ENCODE assay signal across 17 mouse cellular contexts in genomic region chr2:154243356-154244036, GRCm38 (mm10). TPM values are rescaled to one million over a fixed set of nuclear protein-coding genes. Genes with fewer than 3 reads are reported as not detected.
DNase-seq lines count a peak whose midpoint lies in the region; ATAC-seq and TF ChIP-seq lines count a peak whose summit lies in the region.
"Had no signal": no experiment of that assay in that cellular context is flagged by ENCODE, and none has a peak within 500 bp of the region (broad histone marks: within the 10 kb centered on the region; RNA-seq: fewer than 3 reads in every experiment).

No protein-coding gene starts in this region.

- no peaks in the 10 kb centered on the region for H3K27me3 ChIP-seq in hindbrain, postnatal 0 days (ENCODE audit: insufficient read depth, low read length)
- no peaks in the 10 kb centered on the region for H3K27me3 ChIP-seq in hindbrain, embryonic 14.5 days (ENCODE audit: control insufficient read depth, insufficient read depth, low read length)
- H3K27me3 ChIP-seq: lung, embryonic 15.5 days had no signal

- DNase-seq in hindbrain, postnatal 0 days (ENCODE audit: low spot score) = peak; percentile 17
- no peak for DNase-seq in hindbrain, embryonic 14.5 days (ENCODE audit: low spot score)
- peak; percentile 9 for DNase-seq in layer of hippocampus, adult 9-10 months (ENCODE audit: low spot score)
- peak; percentile 69 to 89 for DNase-seq in left cerebral cortex, postnatal 25 days (ENCODE audit: low spot score in 2 of 2)
- DNase-seq in telencephalon, adult 2 months (ENCODE audit: low read depth, low spot score) = peak; percentile 75
- DNase-seq in kidney, adult 18-20 months = no peak
- DNase-seq in gastrocnemius, postnatal 4 days (ENCODE audit: low spot score in 2 of 2) = no peak
- no peak for DNase-seq in natural killer cell, adult 2 months (ENCODE audit: low spot score in 2 of 2)
- DNase-seq: cerebellum, adult 8-10 months; thymus, postnatal 25 days had no signal

- H3K27ac ChIP-seq in hindbrain, postnatal 0 days = no peak overlapping the region
- no peak overlapping the region for H3K27ac ChIP-seq in hindbrain, embryonic 14.5 days
- H3K27ac ChIP-seq: forebrain, embryonic 10.5 days; kidney, postnatal 0 days; lung, embryonic 15.5 days had no signal

- no peak overlapping the region for H3K4me3 ChIP-seq in hindbrain, postnatal 0 days (ENCODE audit: low read length)
- H3K4me3 ChIP-seq in hindbrain, embryonic 14.5 days (replicated peaks; ENCODE audit: low read length) = no peak overlapping the region
- H3K4me3 ChIP-seq: forebrain, embryonic 10.5 days; lung, embryonic 15.5 days had no signal

- no peak overlapping the region for H3K9ac ChIP-seq in hindbrain, postnatal 0 days (replicated peaks; ENCODE audit: low read length)
- no peak overlapping the region for H3K9ac ChIP-seq in hindbrain, embryonic 14.5 days
- H3K9ac ChIP-seq: lung, embryonic 15.5 days had no signal

- no peak for TF ChIP-seq CTCF in hindbrain, postnatal 0 days (IDR thresholded peaks at IDR 0.05; ENCODE audit: low read depth)

- intact Hi-C loops in left cerebral cortex, postnatal 25 days (cut with DNase I) = no loop called here

- 79% methylated on average over 10 of the region's 10 CpGs for WGBS in hindbrain, postnatal 0 days
- WGBS in hindbrain, embryonic 14.5 days = 91% methylated on average over 10 of the region's 10 CpGs

- no peaks in the 10 kb centered on the region for H3K4me1 ChIP-seq in hindbrain, postnatal 0 days (ENCODE audit: insufficient read depth, low read length)
- H3K4me1 ChIP-seq in hindbrain, embryonic 14.5 days (replicated peaks; ENCODE audit: control insufficient read depth, insufficient read depth, low read length) = no peaks in the 10 kb centered on the region
- H3K4me1 ChIP-seq: forebrain, embryonic 10.5 days; lung, embryonic 15.5 days had no signal

- no peaks in the 10 kb centered on the region for H3K36me3 ChIP-seq in hindbrain, postnatal 0 days (ENCODE audit: insufficient read depth, low read length)
- no peaks in the 10 kb centered on the region for H3K36me3 ChIP-seq in hindbrain, embryonic 14.5 days (replicated peaks; ENCODE audit: control insufficient read depth, insufficient read depth)
- H3K36me3 ChIP-seq: forebrain, embryonic 10.5 days; lung, embryonic 15.5 days had no signal

- H3K4me2 ChIP-seq in hindbrain, postnatal 0 days (ENCODE audit: low read depth, low read length) = no peak overlapping the region
- H3K4me2 ChIP-seq in hindbrain, embryonic 14.5 days (replicated peaks) = no peak overlapping the region
- H3K4me2 ChIP-seq: lung, embryonic 15.5 days had no signal

- ATAC-seq in hindbrain, postnatal 0 days = no peak
- no peak for ATAC-seq in hindbrain, embryonic 14.5 days (ENCODE audit: low FRiP score)

- H3K9me3 ChIP-seq in hindbrain, postnatal 0 days (ENCODE audit: low read length) = no peaks in the 10 kb centered on the region
- H3K9me3 ChIP-seq in hindbrain, embryonic 14.5 days (ENCODE audit: control insufficient read depth, low read length) = no peaks in the 10 kb centered on the region
- H3K9me3 ChIP-seq: forebrain, embryonic 10.5 days; lung, embryonic 15.5 days had no signal

RNA-seq across cellular contexts. Expression of gene Bpifb9a, which starts 14.2 kb away (rescaled TPM):
- not detected in 2 replicates for total RNA-seq in hindbrain, postnatal 0 days (2014; rRNA removed)
- 0.44 TPM in 1 of 2 replicates, not detected in the other for polyA plus RNA-seq in hindbrain, postnatal 0 days (2015; fragmentation: Nextera tagmentation; extraction: Ambion mirVana)
- polyA plus RNA-seq in hindbrain, embryonic 14.5 days (2014; fragmentation: Nextera tagmentation; extraction: Ambion mirVana) = not detected in 2 replicates
- not detected for total RNA-seq in left cerebral cortex, postnatal 25 days (2021)
- total RNA-seq in gastrocnemius, postnatal 4 days (2021) = not detected
- total RNA-seq: granulocyte monocyte progenitor cell, adult 5-6 weeks had no signal
- polyA plus RNA-seq: embryonic facial prominence, embryonic 11.5 days; forebrain, embryonic 10.5 days; heart, embryonic 16.5 days; kidney, postnatal 0 days; limb, embryonic 14.5 days; lung, embryonic 15.5 days had no signal

RNA-seq across cellular contexts. Expression of gene Bpifb5, which starts 20.0 kb away (rescaled TPM):
- total RNA-seq in hindbrain, postnatal 0 days (2014; rRNA removed) = 0.29 TPM in 1 of 2 replicates, not detected in the other
- polyA plus RNA-seq in hindbrain, postnatal 0 days (2015; fragmentation: Nextera tagmentation; extraction: Ambion mirVana) = 0.34 and 0.35 TPM in 2 replicates
- 0.17 and 0.78 TPM in 2 replicates for polyA plus RNA-seq in hindbrain, embryonic 14.5 days (2014; fragmentation: Nextera tagmentation; extraction: Ambion mirVana)
- not detected for total RNA-seq in left cerebral cortex, postnatal 25 days (2021)
- total RNA-seq in gastrocnemius, postnatal 4 days (2021) = under 1 TPM; 0.17 to 0.21 TPM

RNA-seq across cellular contexts. Expression of gene Bpifb1, which starts 52.9 kb away (rescaled TPM):
- 0.10 TPM in 1 of 2 replicates, not detected in the other for total RNA-seq in hindbrain, postnatal 0 days (2014; rRNA removed)
- 0.26 and 0.35 TPM in 2 replicates for polyA plus RNA-seq in hindbrain, postnatal 0 days (2015; fragmentation: Nextera tagmentation; extraction: Ambion mirVana)
- 0.20 and 0.27 TPM in 2 replicates for polyA plus RNA-seq in hindbrain, embryonic 14.5 days (2014; fragmentation: Nextera tagmentation; extraction: Ambion mirVana)
- under 1 TPM; 0.21 TPM for total RNA-seq in left cerebral cortex, postnatal 25 days (2021)
- total RNA-seq in gastrocnemius, postnatal 4 days (2021) = not detected
- total RNA-seq: granulocyte monocyte progenitor cell, adult 5-6 weeks had no signal
- polyA plus RNA-seq: embryonic facial prominence, embryonic 11.5 days; forebrain, embryonic 10.5 days had no signal

Comparison
In these comparisons a context has a peak if more than half of its experiments do, and no peak if none do; other contexts are left out.
1. DNase-seq: peak in hindbrain, postnatal 0 days (single experiment), layer of hippocampus, adult 9-10 months (single experiment), left cerebral cortex, postnatal 25 days (2 of 2) and telencephalon, adult 2 months (single experiment); none in hindbrain, embryonic 14.5 days (single experiment), kidney, adult 18-20 months (single experiment), gastrocnemius, postnatal 4 days (0 of 2) and natural killer cell, adult 2 months (0 of 2).